8 mouse cellular contexts compared by ENCODE assay signal in genomic region chr10:107752351-107753143, GRCm38 (mm10). TPM values are rescaled to one million over a fixed set of nuclear protein-coding genes. Genes with fewer than 3 reads are reported as not detected.
A peak's percentile ranks its signal among the peaks of the same experiment; 100 is the strongest.
DNase-seq lines count a peak whose midpoint lies in the region; ATAC-seq lines count a peak whose summit lies in the region.

No protein-coding gene starts in this region.

- H3K9ac ChIP-seq in forebrain, embryonic 11.5 days (ENCODE audit: low read length) = no peak overlapping the region
- H3K9ac ChIP-seq in intestine, embryonic 16.5 days (ENCODE audit: low read depth, low read length) = no peak overlapping the region
- no peak overlapping the region for H3K9ac ChIP-seq in limb, embryonic 15.5 days
- H3K9ac ChIP-seq in stomach, embryonic 15.5 days = no peak overlapping the region

- peaks cover 11% of the 10 kb centered on the region for H3K4me1 ChIP-seq in heart, embryonic 10.5 days
- H3K4me1 ChIP-seq in forebrain, embryonic 11.5 days (replicated peaks; ENCODE audit: control insufficient read depth, insufficient read depth, low read length) = no peaks in the 10 kb centered on the region; the same call in 1 of the 2 replicates
- 0 out of 2 replicates have a peak, but pooled peaks cover 5% of the 10 kb centered on the region for H3K4me1 ChIP-seq in intestine, embryonic 16.5 days (ENCODE audit: control insufficient read depth, insufficient read depth, low read length)
- H3K4me1 ChIP-seq in limb, embryonic 15.5 days = no peaks in the 10 kb centered on the region; the same call in 1 of the 2 replicates
- no peaks in the 10 kb centered on the region for H3K4me1 ChIP-seq in stomach, embryonic 15.5 days

- peak; percentile 91 for ATAC-seq in forebrain, embryonic 11.5 days (replicated peaks; ENCODE audit: low FRiP score)
- peak; percentile 77 for ATAC-seq in intestine, embryonic 16.5 days
- no peak for ATAC-seq in limb, embryonic 15.5 days (ENCODE audit: insufficient number of reproducible peaks, low FRiP score, low TSS enrichment, low read depth)
- ATAC-seq in stomach, embryonic 15.5 days (ENCODE audit: insufficient read depth, low FRiP score, low read depth) = no peak

- no peak overlapping the region for H3K27ac ChIP-seq in heart, embryonic 10.5 days
- H3K27ac ChIP-seq in forebrain, embryonic 11.5 days (ENCODE audit: low read depth, low read length) = no peak overlapping the region
- no peak overlapping the region for H3K27ac ChIP-seq in intestine, embryonic 16.5 days (ENCODE audit: low read length)
- H3K27ac ChIP-seq in limb, embryonic 15.5 days = no peak overlapping the region
- no peak overlapping the region for H3K27ac ChIP-seq in stomach, embryonic 15.5 days

- peak overlapping the region; percentile 28; the same call in 1 of the 2 replicates for H3K4me2 ChIP-seq in forebrain, embryonic 11.5 days (ENCODE audit: low read depth, low read length, severe bottlenecking)
- peak overlapping the region; percentile 37 for H3K4me2 ChIP-seq in intestine, embryonic 16.5 days (ENCODE audit: low read depth, low read length)
- H3K4me2 ChIP-seq in limb, embryonic 15.5 days = peak overlapping the region; percentile 30; the same call in 1 of the 2 replicates
- H3K4me2 ChIP-seq in stomach, embryonic 15.5 days = peak overlapping the region; percentile 38

- H3K4me3 ChIP-seq in heart, embryonic 10.5 days = peak overlapping the region; percentile 40
- H3K4me3 ChIP-seq in forebrain, embryonic 11.5 days (ENCODE audit: low read depth, low read length) = no peak overlapping the region
- H3K4me3 ChIP-seq in intestine, embryonic 16.5 days (ENCODE audit: low read length) = peak overlapping the region; percentile 24
- H3K4me3 ChIP-seq in limb, embryonic 15.5 days = 0 out of 2 replicates have a peak overlapping the region, but pooled peaks have one; percentile 19
- peak overlapping the region; percentile 13; the same call in 1 of the 2 replicates for H3K4me3 ChIP-seq in stomach, embryonic 15.5 days (replicated peaks)

- DNase-seq in heart, embryonic 10.5 days (ENCODE audit: low spot score) = no peak
- DNase-seq in heart, postnatal 25 days (ENCODE audit: low spot score) = no peak
- DNase-seq in forebrain, embryonic 11.5 days (ENCODE audit: low spot score) = peak; percentile 65
- DNase-seq in thymus, postnatal 10 days (ENCODE audit: low spot score in 2 of 2) = no peak
- DNase-seq in cerebellum, postnatal 36 days = no peak

- intact Hi-C loops in heart, postnatal 25 days (cut with DNase I) = no loop called here

- no peaks in the 10 kb centered on the region for H3K9me3 ChIP-seq in heart, embryonic 10.5 days
- no peaks in the 10 kb centered on the region for H3K9me3 ChIP-seq in forebrain, embryonic 11.5 days (ENCODE audit: control insufficient read depth, low read length)
- no peaks in the 10 kb centered on the region for H3K9me3 ChIP-seq in intestine, embryonic 16.5 days (ENCODE audit: control insufficient read depth, low read length)
- no peaks in the 10 kb centered on the region for H3K9me3 ChIP-seq in limb, embryonic 15.5 days
- H3K9me3 ChIP-seq in stomach, embryonic 15.5 days = no peaks in the 10 kb centered on the region

- 28% methylated on average over 14 of the region's 15 CpGs for WGBS in heart, embryonic 10.5 days
- 25% methylated on average over 15 of the region's 15 CpGs for WGBS in forebrain, embryonic 11.5 days
- WGBS in intestine, embryonic 16.5 days = 26% methylated on average over 15 of the region's 15 CpGs
- WGBS in limb, embryonic 15.5 days = 22% methylated on average over 14 of the region's 15 CpGs
- WGBS in stomach, embryonic 15.5 days = 30% methylated on average over 15 of the region's 15 CpGs

- H3K27me3 ChIP-seq in heart, embryonic 10.5 days (ENCODE audit: insufficient read depth, poor library complexity, severe bottlenecking) = no peaks in the 10 kb centered on the region
- H3K27me3 ChIP-seq in forebrain, embryonic 11.5 days (ENCODE audit: control insufficient read depth, insufficient read depth, low read length) = no peaks in the 10 kb centered on the region
- no peaks in the 10 kb centered on the region for H3K27me3 ChIP-seq in intestine, embryonic 16.5 days (replicated peaks; ENCODE audit: control insufficient read depth, insufficient read depth, low read length)
- no peaks in the 10 kb centered on the region for H3K27me3 ChIP-seq in limb, embryonic 15.5 days
- no peaks in the 10 kb centered on the region for H3K27me3 ChIP-seq in stomach, embryonic 15.5 days (replicated peaks)

- H3K36me3 ChIP-seq in heart, embryonic 10.5 days = no peaks in the 10 kb centered on the region
- no peaks in the 10 kb centered on the region for H3K36me3 ChIP-seq in forebrain, embryonic 11.5 days (ENCODE audit: control insufficient read depth, insufficient read depth, low read length)
- no peaks in the 10 kb centered on the region for H3K36me3 ChIP-seq in intestine, embryonic 16.5 days (ENCODE audit: control insufficient read depth, insufficient read depth, low read length)
- H3K36me3 ChIP-seq in limb, embryonic 15.5 days = no peaks in the 10 kb centered on the region
- H3K36me3 ChIP-seq in stomach, embryonic 15.5 days = no peaks in the 10 kb centered on the region

RNA-seq across cellular contexts. Expression of gene Ptprq, which starts 32.7 kb away (rescaled TPM):
- 0.03 TPM in 1 of 2 replicates, not detected in the other for polyA plus RNA-seq in heart, embryonic 10.5 days (2016; fragmentation: Nextera tagmentation; extraction: Ambion mirVana)
- under 1 TPM in 1 of 2 experiments, not detected in 1; 0.06 TPM for total RNA-seq in heart, postnatal 25 days (2021)
- not detected in 2 replicates for polyA plus RNA-seq in forebrain, embryonic 11.5 days (2014; fragmentation: Nextera tagmentation; extraction: Ambion mirVana)
- 0.02 TPM in 2 replicates for polyA plus RNA-seq in intestine, embryonic 16.5 days (2015; fragmentation: Nextera tagmentation; extraction: Ambion mirVana)
- 0.18 and 0.25 TPM in 2 replicates for polyA plus RNA-seq in limb, embryonic 15.5 days (2015; fragmentation: Nextera tagmentation; extraction: Ambion mirVana)
- polyA plus RNA-seq in stomach, embryonic 15.5 days (2015; fragmentation: Nextera tagmentation; extraction: Ambion mirVana) = 0.04 and 0.05 TPM in 2 replicates

Comparison
In these comparisons a context has a peak if more than half of its experiments do, and no peak if none do; other contexts are left out.
1. ATAC-seq: peak in forebrain, embryonic 11.5 days (single experiment) and intestine, embryonic 16.5 days (single experiment); none in limb, embryonic 15.5 days (single experiment) and stomach, embryonic 15.5 days (single experiment).
2. Peak in every context shown above with its lines, with median percentiles within 50 percentile points of each other: H3K4me2 ChIP-seq.